Mouse (Mus musculus) WW6 (cell line): Measurements from ENCODE around the gene Hoxa7.

Experiments
- DNase-seq: peaks from one replicate; pipeline ENCODE4 v3.0.0-alpha.2; 2013; ENCODE audit warnings: low read depth, low spot score

Gene Hoxa7

DNA sequence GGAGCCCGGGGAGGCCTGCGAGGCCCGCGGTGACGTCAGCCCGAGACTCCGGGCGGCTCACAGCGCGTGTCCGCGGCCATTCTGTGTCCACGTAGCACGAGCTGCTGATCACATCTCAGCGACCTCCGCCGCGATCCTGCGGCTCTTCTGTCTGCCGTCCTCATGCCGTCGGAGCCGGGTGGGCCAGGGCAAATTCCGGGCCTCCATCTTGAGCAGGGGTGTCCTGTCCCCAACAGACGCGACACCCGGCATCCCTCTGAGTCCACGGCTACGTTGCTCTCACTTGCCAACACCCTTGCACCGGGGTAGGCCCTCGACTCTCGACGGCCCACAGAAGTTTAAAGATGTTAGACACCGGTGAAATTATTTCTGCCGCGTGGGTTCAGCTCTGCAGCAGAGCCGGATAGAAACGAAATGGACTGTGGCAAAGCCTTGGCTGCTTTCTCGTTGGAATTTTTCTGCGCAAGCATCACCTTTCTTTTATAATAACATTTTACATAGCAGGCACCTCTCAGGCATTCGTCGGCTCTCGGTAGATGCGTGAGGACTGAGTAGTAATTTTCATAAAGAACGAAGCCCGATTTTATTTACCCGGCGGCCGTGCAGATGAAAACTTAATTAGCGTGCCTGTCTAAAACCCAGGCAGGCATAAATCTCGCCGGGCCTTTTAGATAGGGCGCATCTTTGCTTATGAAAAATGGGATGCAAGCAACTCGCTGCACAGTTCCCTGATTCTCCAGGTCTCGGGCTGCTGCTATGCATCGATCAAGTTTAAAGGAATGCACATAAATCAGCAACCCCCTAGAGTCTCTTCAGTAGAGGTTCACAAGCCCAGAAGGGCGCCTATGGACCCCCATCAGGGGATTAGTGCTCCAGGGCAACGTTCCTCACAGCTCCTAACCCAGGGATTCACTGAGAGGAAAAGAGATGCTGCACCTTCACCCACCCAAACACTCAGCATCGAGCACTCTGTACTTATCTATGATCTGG, 32.2 kb upstream of the Hoxa7 start:
- no peak for DNase-seq

DNA sequence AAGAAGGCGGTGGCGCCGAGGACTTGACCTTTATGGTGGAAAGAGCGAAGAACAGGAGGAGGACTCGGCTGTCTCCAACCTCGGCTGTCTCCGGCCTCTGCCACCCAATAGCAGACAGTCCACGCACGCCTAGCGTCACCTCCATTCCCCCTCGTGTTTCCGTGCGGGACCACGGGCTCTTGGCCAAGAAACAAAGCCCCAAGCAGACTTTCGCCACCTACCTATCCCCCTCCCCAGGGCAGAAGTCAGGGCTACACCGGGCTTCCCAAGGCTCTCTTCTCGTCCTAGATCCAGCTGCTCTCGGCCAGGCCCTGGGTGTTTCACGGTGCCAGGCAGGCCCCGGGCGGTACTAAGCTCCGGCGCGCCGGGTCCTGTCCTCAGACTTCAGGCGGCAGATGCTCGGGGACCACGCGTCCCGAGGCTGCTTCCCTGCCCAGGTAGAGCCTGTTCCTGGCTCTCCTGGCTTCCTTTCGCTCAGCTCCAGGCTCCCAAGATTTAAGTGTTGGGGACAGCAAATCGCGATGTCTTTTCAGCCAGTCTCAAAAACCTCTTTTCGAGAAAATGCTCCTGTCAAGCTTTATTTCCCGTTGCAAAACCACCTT, 31.2 kb upstream of the Hoxa7 start:
- no peak for DNase-seq

DNA sequence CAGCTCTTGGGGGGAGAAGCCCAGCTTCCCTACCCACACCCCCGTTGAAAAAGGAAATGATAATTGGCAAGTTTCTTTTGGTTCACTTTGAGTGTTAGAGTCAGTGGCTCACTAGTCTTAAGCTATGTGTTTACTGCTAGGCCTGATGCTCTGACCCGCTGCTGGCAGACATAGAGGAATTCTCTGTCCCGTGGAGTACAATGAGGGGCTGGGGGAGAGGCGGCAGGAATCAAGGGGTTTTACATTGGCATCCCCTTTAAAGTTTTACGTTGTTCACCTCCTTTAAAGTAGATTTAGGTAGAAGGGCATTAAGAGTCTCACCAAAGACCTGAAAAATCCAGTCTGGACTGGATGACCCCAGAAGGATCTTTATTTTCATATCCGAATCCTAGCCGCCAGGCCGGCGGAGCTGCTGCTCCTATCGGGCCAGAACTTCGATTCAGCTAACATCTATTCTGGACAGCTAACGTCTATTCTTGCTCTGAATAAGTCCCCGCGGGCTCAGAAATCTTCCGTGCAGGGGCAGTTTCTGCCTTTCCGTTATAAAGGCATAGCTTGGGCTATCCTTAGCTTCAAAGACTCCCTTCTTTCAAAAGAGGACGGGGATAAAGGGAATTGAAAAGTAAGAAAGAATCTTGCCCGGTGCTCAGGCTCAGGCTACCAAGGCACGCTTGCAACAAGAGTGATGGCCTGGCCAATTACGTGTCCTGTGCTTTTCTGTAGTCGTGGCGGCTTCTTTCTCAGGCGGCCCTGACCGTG, 30.5 kb upstream of the Hoxa7 start:
- no peak for DNase-seq

DNA sequence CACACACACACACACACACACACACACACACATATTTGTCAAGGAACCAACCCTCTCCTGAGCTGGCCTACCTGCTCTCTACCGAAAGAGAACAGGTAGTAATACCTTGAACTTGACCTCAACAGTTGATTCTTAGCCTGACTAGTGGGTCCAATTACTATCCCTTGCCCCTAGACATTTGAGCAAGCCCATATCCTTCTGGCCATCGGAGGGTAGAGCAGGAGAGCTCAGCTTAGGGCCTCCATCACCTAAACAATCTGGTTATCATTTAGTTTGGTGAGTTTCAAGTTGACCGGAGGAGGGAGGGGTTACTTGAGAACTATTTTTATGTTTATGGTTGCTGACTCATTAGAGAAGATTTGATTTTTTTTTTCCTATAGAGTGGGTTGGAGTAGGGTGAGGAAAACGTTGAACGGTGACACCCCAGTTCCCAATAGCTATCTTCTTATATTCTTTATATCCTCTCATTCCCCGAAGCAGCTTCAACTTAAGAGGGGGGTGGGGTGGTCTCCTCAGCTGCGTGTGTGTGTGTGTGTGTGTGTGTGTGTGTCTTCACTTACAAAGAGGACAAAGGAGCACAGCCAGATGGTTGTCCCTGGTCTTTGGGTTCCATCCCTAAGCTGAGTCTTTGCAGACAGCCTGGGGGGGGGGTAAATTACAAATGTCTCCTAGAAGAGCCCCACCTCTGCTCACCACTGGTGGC, 29.7 kb upstream of the Hoxa7 start:
- DNase-seq = no peak

GRCm38 (mm10) chr6:52249826-52250225, 28.2 kb upstream of the Hoxa7 start:
- DNase-seq = no peak

GRCm38 (mm10) chr6:52249415-52249738, 27.7 kb upstream of the Hoxa7 start:
- no peak for DNase-seq

DNA sequence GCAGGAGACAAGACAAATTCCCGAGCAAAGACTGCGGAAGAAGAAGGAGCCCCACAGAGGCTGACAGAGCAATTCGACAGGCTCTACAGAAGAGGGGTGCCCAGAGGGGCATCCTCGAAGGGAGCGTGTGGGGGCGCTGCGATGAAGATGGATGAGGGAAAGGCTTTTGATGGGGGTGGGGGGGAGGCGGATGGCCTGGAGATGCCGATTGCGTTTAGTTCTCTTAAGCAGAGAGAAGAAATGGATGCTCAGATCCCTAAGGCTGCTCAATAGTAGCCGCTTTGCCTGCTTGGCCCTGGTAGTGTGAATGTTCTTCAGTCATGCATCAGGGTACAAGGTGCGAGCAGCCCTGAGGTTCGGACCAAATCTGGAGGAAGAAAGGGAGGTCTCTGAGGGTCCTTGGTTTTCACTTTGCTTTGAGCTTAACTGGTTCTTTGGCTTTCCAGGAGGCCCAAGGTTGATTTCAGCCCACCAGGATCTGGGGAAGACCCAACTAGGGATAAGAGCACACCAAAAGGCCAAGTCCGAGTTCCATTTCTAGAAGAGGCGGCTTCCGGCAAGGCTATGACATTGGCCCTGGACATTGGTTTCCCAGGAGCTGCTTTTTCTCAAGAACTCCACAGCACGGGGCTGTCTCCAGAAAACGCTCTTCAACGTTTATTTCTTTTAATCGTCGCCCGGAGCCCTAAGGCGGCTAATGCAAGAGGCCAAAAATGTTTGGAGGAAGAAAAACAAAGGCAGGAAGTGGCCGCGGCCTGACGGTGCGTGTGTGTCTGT, 27.2 kb upstream of the Hoxa7 start:
- no peak for DNase-seq

GRCm38 (mm10) chr6:52247766-52248637, 26.3 kb upstream of the Hoxa7 start:
- DNase-seq = no peak

DNA sequence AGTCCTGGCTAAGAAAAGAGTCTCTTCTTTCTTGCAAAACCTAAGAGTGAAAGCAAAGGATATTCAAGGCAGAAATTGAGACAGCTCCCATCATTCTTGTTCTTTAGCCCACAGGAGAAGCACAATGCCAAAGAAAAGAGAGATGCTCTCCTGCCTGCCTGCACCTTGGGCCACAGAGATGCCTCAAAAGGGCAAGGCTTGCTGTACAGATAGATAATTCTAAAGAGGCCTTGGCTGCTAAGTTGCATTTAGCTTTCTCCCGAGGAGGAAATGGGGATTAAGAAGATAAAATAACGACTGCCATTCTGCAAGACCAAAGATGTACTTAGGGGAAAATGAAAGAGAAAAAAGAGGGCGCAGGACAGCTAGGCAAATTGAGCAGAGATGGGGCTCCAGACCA, 25.3 kb upstream of the Hoxa7 start:
- no peak for DNase-seq

DNA sequence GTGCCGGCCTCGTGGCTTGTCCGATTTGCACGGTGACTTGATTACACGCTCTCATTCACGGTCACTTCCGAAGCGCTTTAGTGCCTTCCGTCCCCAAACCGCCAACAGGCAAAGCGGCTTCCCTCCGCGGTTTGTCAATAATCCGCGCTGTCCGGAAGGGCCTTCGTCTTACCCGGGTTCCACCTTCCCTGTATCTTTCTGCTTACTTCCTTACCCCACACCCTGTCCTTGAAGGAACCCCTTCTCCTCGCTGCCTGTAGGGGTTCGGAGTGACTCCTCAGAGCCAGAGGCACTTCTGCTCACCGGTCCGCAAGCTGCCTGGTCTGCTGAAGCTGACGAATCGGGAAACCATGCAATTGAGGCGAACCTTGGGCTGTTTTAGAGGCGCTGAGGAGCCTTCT, 24.7 kb upstream of the Hoxa7 start:
- no peak for DNase-seq

DNA sequence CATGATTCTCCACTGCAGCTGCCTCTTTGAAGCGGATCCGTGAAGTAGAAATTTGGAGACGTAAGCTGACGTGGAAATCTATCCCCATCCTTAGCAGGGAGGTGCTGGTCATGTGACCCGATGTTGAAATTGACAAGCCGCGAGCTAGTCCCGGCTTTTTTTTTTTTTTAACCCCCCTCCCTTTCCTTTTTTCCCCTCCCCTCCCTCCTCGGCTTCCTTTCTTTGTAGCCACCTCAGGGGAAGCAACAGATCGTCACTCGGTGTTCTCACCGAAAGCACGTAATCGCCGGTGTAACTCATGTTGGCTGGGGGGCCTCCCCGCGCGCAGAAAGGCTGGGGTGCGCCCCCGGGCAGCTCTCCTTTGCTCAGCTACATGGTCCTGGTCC, 24.1 kb upstream of the Hoxa7 start, which contains the start of gene Hoxa11:
TSS of gene Hoxa11 (minus strand) at position 54 of the 386 bp plus-strand sequence.
- DNase-seq = no peak

- DNase-seq = no peak
Observed at GRCm38 (mm10) chr6:52245040-52245756, 23.5 kb upstream of the Hoxa7 start.

GRCm38 (mm10) chr6:52244471-52245039, 22.9 kb upstream of the Hoxa7 start:
- no peak for DNase-seq

- DNase-seq = no peak
Observed at GRCm38 (mm10) chr6:52243681-52244121, 22.0 kb upstream of the Hoxa7 start.

DNA sequence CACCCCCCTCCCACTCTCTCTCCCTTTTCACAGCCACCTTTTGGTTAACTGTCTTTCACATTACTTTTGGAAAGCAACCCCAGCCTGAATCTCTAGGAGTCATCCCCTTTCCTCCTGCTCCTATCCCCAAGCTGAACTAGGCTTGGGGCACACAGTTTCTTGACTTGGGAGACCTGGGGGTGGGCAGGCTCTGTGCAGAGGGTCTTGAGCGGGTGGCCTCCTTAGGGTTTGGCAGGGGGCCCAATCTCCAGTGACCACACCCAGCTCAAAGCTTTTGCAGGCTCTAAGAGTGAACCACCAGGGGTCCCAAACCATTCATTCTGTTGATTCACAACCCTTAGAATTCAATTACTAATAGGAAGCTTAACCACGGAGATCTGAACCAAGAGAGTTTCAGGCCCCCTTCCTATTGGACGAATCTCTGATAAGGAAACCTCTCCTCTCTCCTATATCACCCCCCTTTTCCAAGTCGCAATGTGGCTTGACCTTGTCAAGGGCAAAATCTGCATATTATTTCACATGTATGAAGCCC, 21.2 kb upstream of the Hoxa7 start:
- no peak for DNase-seq

- no peak for DNase-seq
Observed at GRCm38 (mm10) chr6:52241001-52241621, 19.5 kb upstream of the Hoxa7 start.

GRCm38 (mm10) chr6:52240389-52241000, 18.8 kb upstream of the Hoxa7 start, which contains the start of gene Hoxa10:
Hoxa10 (minus strand) TSS chr6:52240854.
- DNase-seq = no peak
